Mouse (Mus musculus) embryonic fibroblast, embryonic 13.5 days (primary cell): ENCODE measurements at regions not wholly inside any gene's neighbourhood (a gene's known extent, or its start where the extent isn't known, plus 50 kb on each side); places are given as distances from the start of the nearest gene placed in this dataset.

Source experiments
- H3K27ac ChIP-seq: 2 replicates; pipeline ENCODE4 v1.5.1; 2012; ENCODE audit warnings: low read length, control low read depth, inconsistent platforms; ENCODE audit not compliant: insufficient read depth
- H3K4me1 ChIP-seq: 2 replicates; pipeline ENCODE4 v1.6.1; 2011; ENCODE audit warnings: low read length; ENCODE audit not compliant: control insufficient read depth, insufficient read depth
- H3K4me3 ChIP-seq: 2 replicates; pipeline ENCODE4 v1.5.1; 2011; ENCODE audit warnings: mild to moderate bottlenecking, control low read depth, low read length; ENCODE audit not compliant: insufficient read depth
- CTCF ChIP-seq: IDR thresholded peaks from 2 replicates; pipeline ENCODE4 v1.5.1; 2011; ENCODE audit warnings: mild to moderate bottlenecking, control low read depth, low read length, moderate library complexity, borderline replicate concordance; ENCODE audit not compliant: insufficient read depth
- POLR2A ChIP-seq: IDR thresholded peaks from 2 replicates; pipeline ENCODE4 v1.6.1; 2011; ENCODE audit warnings: low read depth, mild to moderate bottlenecking, control low read depth, low read length, moderate library complexity

DNA sequence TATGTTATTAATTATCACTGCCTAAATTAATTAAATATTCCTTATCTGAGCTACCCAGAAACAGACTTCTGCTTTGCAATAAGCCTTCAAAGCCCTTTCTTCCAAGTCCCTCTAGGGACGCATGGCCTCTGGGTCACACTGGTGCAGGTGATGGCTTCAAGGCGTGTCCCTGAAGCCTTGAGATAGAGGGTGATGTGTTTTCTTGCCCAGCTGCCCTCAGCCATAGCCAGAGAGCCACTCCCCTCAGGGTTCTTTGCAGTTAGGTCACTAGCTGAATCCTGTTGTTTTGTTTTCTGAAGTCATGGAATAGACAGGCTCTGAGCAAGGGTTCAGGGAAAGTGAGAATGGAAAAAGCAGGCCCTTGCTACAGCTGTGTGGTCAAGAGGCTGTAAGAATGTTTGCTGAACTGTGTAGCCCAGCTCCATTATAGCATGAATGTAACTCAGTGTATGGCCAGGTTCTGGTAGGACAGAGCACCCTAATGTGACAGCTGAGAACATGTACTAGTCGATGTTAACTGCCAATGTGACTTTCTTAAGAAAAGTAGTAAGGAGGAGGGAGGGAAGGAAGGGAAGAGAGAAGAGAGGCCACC, 233.8 kb upstream of the Sox11 start:
- TF ChIP-seq POLR2A: no peak
- TF ChIP-seq CTCF: no peak
- H3K27ac ChIP-seq: no peak overlapping the region
- no peaks in the 10 kb centered on the region for H3K4me1 ChIP-seq
- no peak overlapping the region for H3K4me3 ChIP-seq

DNA sequence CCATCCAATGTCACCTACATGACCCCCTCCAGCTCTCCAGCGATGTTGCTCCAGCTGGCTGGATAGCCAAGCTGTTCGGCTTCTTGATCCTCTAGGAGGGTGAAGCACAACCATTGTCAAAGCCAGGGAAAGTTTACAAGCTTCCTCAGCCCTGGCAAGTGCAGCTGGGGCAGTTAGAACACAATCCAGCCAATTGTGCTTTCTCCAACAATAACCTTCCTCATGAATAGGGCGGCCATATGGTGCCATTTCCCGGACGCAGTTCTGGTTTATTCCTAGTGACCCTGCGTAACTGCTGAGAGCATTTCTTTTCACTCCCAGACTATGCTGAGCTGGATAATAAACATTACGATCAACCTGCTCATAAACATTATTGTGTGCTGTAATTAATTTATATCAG, 233.3 kb upstream of the Sox11 start:
- Histone ChIP-seq H3K4me1 (no peaks in the 10 kb centered on the region), H3K4me3 (no peak overlapping the region), H3K27ac (no peak overlapping the region)
- TF ChIP-seq CTCF (no peak), POLR2A (no peak)

DNA sequence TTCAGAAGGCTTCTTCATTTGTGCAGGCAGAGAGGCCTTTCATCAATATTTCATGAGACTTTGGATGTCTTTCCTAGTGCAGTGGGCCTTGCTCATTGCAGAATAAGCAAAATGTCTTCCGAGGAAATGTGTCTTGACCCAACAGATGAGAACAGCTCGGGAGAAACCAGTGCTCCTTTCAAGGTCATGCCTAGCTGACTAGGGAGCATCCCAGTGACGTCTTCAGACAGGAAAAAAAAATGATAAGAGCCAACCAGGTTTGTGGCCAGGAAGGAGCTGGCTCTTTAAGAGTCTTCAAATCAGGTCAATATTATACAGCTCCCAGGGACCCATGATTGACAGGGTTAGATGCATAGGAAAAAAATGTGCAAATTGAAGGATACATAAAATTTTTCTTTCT, 224.9 kb upstream of the Sox11 start:
- Histone ChIP-seq H3K27ac (no peak overlapping the region), H3K4me1 (no peaks in the 10 kb centered on the region), H3K4me3 (no peak overlapping the region)
- TF ChIP-seq POLR2A (no peak), CTCF (no peak)

DNA sequence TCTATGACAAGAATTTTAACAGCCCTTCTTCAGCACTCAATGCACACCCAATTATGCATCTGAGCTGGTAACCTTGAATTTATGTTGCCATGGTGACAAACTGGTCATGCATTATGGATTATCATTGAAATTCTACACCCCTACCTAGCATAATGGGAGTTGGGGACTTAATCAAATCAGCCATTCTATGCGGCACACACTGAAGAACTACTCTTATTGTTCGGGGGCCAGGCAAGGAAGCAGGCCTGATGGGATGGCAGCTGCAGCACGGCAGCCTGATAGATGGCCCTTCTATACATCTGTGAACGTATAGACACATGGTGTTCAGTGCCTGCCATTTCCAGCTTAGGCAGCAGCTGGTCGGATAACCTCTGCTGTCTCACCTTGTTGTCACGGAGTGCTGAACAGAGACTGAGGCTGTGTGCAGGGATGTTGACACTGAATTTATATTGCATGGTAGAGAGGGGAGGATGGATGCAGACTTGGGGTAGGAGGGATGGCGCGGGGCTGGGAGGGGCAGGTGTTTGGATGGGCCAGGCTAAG, 223.7 kb upstream of the Sox11 start:
- TF ChIP-seq POLR2A (no peak), CTCF (no peak)
- no peak overlapping the region for H3K27ac ChIP-seq
- no peak overlapping the region for H3K4me3 ChIP-seq
- H3K4me1 ChIP-seq: no peaks in the 10 kb centered on the region

DNA sequence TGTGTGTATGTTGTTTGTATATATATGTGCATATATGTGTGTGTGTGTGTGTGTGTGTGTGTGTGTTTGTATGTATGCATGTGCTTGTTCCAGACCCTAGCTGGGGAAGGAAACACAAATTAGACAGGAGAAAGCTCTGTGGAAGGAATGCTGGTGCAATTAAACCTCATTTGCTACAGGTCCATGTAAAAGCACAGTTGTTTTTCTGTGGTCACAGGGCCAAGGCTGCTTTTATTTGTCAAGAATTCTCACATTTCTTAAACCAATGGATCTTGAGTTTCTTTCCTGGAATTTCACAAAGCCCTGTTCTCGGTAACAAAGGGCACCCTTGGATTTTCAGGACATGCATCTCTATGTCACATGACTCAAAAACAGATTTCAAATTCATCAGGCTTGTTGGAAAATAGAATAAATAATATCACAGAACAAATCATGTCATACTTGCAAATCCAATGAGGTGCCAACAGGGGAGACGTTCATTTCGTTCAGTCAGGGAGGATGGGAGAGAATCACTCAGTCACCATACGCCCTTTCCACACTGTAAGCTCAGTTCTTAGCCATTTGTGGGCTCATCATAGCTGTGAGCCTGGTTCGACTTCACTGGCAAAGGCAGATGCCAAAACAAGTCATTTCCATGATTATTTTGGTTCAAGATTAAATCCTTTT, 222.4 kb upstream of the Sox11 start:
- no peak overlapping the region for H3K27ac ChIP-seq
- TF ChIP-seq POLR2A: no peak
- TF ChIP-seq CTCF: no peak
- no peaks in the 10 kb centered on the region for H3K4me1 ChIP-seq
- H3K4me3 ChIP-seq: no peak overlapping the region

DNA sequence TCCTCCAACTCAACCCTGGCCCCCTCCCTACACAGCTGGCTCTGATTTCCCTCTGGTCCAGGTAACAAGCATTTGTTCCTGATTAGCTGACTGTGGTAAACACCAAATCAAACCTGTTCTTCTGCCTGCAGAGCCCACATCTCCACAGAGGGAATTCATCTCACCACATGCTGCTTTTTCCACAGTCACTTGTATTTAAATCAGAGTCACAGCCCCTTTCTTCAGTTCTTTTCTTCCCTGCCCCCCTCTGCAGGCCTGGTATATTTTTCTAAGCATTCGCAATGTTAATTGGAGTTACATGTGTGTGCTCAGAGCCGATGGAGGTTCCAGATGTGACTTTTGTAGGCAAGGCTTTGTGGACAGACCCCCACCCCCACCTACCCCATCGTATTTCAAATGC, 221.5 kb upstream of the Sox11 start:
- TF ChIP-seq CTCF (no peak), POLR2A (no peak)
- H3K4me1 ChIP-seq: no peaks in the 10 kb centered on the region
- no peak overlapping the region for H3K4me3 ChIP-seq
- no peak overlapping the region for H3K27ac ChIP-seq

DNA sequence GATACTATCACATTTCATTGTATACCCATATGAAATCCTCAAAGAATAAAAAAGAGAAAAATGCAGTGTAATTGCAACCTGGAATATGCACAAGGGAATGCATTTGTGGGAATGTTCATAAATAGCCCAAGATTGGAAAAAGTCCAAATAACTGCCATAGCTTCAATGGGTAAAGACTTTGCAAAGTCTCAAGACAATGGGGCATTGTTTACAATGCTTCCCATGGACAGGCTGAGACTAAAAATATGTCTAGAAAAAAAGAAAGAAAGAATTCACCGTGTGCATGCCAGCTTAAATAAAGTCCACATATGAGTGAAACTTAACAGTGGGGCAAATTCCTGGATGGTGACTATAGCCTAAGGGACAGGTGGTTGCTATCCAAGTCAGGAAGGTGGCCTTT, 210.4 kb upstream of the Sox11 start:
- H3K27ac ChIP-seq: no peak overlapping the region
- H3K4me1 ChIP-seq: no peaks in the 10 kb centered on the region
- no peak for TF ChIP-seq CTCF
- TF ChIP-seq POLR2A: no peak
- no peak overlapping the region for H3K4me3 ChIP-seq

DNA sequence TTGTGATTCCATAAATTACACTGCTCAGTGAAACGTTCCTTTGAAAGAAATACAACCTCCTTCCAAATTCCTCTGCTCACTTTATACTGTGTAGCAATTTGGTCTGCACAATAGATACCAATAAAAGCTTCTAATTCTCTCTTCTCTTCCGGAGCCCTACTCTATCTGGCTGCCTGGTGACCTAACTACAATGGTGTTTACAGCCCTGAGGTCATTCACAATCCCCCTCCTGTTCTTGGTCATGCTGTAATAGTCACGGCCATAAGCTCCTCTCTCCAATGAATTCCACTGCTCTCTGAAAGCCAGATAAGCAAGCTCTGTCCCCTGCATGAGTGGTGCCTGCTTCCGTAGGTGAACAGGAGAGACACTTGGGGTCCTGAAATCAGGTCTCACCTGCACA, 195.8 kb upstream of the Sox11 start:
- H3K4me3 ChIP-seq: no peak overlapping the region
- H3K27ac ChIP-seq: no peak overlapping the region
- H3K4me1 ChIP-seq: 0 out of 2 replicates have a peak, but pooled peaks cover 2% of the 10 kb centered on the region
- TF ChIP-seq POLR2A: no peak
- no peak for TF ChIP-seq CTCF

DNA sequence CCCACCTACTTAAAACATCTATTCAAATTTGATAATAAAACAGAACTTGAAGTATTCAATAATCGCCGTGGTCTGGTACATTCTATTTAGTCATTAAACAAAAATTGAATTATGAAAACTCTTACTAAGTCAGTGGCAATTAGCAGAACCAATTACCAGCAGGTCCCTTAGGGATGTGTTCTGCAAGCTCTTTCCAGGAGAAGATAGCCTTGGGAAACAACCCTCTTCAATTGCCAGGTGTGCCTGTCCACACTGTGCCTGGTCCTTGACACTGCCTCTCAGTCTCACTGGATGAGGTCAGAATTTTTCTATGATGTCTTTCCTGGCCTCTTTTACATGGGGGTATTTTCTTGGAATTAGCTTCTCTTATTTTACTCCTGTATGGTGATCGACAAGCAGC, 195.1 kb upstream of the Sox11 start:
- TF ChIP-seq POLR2A: no peak
- no peak for TF ChIP-seq CTCF
- Histone ChIP-seq H3K27ac (no peak overlapping the region), H3K4me3 (no peak overlapping the region), H3K4me1 (0 out of 2 replicates have a peak, but pooled peaks cover 2% of the 10 kb centered on the region)

DNA sequence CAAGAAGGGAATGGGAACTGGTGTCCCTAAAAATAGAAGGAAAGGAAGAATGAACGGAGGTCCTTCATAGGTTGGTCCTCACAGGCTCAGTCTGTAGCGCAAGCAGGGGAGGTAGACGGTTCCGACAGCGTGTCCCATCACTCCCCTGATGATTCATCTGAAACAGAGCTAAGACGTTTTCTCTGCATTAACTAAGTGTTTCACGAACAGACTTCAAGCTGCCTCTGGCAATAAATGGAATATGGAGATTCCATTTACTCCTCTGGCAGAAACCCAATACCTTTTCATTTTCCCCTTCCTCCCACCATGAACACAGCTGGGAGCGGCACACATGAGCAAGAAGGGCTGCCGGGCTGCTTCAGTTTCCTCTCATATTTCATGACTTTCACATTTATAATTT, 194.6 kb upstream of the Sox11 start:
- Histone ChIP-seq H3K27ac (no peak overlapping the region), H3K4me3 (no peak overlapping the region), H3K4me1 (0 out of 2 replicates have a peak, but pooled peaks cover 2% of the 10 kb centered on the region)
- no peak for TF ChIP-seq CTCF

DNA sequence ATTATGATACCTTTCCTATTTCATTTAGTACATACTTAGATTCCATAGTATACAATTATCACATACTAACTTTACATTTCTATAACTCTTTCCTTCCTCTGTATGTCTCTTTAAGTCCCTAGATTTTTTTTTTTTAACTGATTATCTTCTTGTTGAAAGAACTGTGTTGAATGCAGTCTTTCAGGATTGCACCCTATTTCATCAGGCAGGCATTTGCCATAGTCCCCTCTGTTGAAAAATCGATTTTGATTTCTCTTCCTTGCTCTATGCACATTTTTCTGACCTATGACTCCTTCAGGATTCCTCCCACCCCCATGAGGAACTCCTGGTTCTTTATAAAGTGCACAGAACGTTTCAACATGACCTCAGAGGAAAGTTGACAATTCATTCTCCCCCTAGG, 183.2 kb upstream of the Sox11 start:
- no peak for TF ChIP-seq POLR2A
- TF ChIP-seq CTCF: no peak
- Histone ChIP-seq H3K4me1 (no peaks in the 10 kb centered on the region), H3K4me3 (no peak overlapping the region), H3K27ac (peak overlapping the region; percentile 45; the same call in 1 of the 2 replicates)
